Mouse (Mus musculus) megakaryocyte, embryonic 14.5 days (primary cell): ENCODE measurements around the gene Slco1a5.

Experiments
- FLI1 ChIP-seq: IDR thresholded peaks from 2 replicates; pipeline ENCODE4 v1.6.1; 2012; ENCODE audit warnings: low read length, inconsistent platforms, mixed read lengths
- GATA1 ChIP-seq: IDR thresholded peaks from 3 replicates; pipeline ENCODE4 v1.6.1; 2012; ENCODE audit warnings: mixed read lengths, low read length, inconsistent platforms, borderline replicate concordance

DNA sequence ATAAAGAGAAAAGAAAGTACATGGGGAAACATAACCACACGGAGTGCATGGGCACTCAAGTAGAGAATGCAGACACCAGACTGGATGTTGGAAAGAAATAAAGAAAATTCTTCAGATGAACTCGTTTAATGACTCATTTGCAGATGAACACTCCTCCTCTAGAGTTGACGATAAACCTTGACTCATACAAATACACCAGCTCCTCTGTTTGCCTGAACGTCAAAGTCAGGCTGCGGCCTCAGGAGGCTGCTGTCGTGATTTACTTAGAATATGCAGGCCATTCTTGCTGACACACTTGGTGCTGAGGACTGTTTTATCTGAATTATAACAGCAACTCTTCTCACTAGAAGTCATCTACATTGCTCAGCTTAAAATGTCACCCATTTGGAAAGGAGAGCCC lies 39.3 kb upstream of the Slco1a5 start:
- no peak for TF ChIP-seq GATA1
- TF ChIP-seq FLI1 = no peak
